Mouse (Mus musculus) induced T-regulatory cell, adult 2 months (primary cell): ENCODE results near the gene Oser1.
"Not testable (repeated sequence)": the region's sequence is repeated elsewhere in the genome, so short reads cannot be mapped to it uniquely, and the experiment has no call there.

ENCODE experiments used
- DNase-seq: peaks from one replicate; pipeline ENCODE4 v3.0.0-alpha.2; 2012; ENCODE audit warnings: low read depth

The Oser1 gene

DNA sequence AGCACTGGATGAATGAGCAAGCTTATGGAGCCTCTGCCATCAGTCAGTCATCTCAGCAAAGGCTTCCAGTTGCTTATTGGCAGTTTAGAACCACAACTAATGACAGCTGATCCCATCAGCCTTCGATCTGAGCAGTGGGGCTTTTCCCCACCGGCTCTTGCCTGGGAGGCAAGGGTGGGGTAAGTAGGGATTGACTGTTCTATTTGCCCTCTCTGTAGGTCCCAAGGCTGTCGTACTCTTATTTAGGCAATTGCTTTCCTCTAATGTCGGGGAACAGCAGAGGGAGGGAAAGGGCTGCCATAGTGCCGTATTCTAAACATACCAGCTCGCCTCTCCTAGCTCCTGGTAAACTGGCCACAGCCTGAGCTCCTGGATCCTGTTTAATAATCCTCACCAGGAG, at the start of gene Oser1:
Gene Oser1 (minus strand): TSS at position 101 of the 400 bp plus-strand sequence.
- DNase-seq, result no peak

DNA sequence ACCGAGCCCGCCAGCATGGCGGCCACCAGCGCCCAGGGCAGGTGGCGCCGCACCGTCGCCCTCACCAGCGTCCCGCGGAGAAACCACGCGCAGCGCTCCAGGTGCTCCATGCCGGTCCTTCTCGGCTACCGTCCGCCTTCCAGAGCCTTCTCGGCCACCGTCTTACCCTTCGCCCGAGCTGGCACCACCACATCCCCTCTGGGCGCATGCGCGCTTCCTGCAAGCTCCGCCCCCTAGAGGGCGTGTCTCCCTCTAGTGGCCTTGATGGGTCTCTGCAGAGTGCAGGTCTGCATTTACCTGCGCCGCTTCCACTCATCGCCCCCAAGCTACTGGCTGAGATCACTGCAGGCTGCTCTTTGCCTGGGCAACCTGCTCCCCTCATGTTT, 48.0 kb upstream of the Oser1 start, which contains the start of gene Fitm2:
Gene Fitm2 (minus strand): TSS at position 164 of the 386 bp plus-strand sequence.
- peak; percentile 99 for DNase-seq

DNA sequence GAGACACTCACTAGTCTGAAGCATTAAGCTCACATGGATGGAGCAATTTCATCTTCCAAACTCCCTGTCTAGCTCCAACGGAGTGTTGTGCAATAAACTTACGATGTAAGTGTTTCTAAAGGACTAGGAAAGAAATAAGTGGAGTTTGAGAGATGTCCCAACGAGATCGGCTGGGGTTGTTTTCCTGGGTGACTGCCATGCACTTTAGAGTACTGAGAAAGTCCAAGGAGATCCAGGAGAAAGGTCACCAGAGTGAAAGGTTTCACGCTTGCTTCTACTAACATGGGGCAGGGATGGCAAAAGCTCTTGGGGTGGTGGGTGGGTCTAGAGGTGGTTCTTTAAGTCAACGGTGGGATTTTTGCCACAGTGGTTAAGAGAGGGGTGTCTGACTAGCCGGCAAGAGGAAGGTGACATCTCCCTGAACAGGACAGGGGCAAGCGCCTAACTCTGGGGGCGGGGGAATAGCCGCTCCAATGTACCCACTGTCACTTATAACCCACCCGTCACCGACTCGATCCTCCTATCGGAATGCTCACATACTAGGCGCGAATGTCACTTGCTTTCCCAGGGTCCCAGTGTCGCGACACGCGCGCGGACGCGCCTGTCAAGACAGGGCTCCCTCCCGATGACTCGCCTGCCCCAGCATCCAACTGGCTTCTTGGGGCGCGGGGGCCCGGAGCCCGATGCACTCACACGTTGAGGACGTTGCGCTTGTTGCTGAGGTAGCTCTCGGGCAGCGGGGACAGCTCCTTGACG, 47.4 kb upstream of the Oser1 start:
- no peak for DNase-seq

DNA sequence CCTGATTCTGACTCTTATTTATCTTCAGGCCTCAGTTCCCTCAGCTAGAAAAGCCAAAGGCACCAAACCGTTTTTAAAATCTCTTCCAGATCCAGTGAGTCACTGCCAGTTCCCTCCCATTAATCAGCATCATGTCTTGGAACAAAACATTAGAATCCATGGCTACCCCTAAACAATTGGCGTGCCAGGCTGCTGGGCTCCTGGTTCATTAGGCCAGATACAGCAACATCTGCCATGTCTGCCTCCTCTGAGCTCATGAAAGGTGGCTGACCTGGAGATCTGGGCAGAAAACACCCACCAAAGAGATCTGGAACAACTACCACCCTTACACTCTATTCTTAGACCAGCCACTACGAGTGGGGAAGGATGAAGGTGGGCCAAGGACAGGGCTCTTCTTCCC, 46.6 kb upstream of the Oser1 start:
- no peak for DNase-seq

DNA sequence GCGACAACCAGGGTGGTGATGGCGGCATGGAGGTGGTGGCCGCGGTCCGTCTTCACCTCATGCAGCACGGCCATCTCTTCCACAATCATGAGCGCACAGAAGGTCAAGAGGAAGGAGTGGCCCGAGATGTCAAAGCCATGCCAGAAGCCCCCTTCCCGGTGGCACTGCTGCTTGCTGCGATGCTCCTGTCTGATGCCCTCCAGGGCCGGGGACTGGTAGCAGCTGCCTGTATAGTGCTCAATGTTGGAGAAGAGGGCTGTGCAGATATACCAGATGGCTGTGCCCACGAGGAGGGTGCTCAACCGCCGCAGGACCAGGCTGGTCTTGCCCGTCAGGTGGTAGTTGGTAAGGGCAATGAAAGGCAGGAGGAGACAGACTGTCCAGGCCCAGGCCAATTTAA, 45.2 kb upstream of the Oser1 start:
- DNase-seq, result no peak

DNA sequence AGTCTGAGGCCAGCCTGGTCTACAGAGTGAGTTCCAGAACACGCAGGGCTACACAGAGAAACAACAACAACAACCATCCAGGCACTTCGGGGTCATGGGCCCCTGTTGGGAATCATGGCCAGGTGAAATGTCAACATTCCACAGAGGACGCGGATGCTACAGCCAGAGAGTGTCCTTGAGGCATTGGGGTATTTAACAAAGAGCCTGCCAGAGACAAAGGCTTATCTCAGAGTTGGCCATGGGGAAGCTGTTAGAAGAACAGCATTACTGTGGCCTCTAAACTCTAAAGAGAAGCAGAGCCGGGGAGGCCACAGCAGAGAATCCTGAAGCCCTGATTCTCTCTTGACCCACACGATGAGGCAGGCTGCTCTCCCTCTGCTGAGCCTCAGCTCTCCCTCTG, 44.4 kb upstream of the Oser1 start:
- DNase-seq, result no peak

DNA sequence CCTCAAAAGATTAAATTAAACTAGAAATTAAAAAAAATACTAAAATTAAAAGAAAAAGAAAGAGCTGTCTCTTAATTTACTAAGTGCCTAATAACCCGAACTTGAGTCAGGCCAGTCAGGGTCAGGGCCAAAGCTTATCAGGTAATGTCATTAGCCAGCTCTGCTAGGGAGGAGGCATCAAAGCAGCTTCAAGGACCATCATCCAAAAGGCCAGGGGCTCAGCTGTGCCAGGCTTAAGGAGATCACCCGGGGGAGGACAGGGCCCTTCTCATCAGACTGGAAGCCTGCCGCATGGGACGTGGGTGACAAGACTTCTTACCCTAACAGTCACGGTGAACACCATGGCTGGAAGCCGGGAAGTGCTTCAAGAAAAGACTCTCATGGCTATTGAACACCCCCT, 43.1 kb upstream of the Oser1 start:
- DNase-seq, result no peak

DNA sequence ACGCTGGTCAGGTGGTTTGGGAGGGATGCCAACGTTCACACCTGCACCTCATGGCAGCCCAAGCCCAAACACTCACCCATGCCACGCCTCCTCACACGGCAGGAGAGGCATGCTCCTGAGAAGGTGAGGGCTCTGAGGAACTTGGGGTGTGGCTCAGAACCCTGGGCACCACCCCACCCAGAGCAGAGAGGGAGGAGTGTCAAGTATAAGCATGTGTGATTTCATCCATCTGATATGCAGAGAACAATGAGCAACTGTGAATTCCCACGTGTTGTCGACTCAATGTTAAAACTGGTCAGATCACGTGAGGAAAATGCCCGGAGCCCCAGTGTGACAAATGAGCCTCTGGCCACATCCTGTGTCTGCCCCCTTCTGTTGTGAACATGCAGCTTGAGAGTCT, 42.3 kb upstream of the Oser1 start:
- no peak for DNase-seq

DNA sequence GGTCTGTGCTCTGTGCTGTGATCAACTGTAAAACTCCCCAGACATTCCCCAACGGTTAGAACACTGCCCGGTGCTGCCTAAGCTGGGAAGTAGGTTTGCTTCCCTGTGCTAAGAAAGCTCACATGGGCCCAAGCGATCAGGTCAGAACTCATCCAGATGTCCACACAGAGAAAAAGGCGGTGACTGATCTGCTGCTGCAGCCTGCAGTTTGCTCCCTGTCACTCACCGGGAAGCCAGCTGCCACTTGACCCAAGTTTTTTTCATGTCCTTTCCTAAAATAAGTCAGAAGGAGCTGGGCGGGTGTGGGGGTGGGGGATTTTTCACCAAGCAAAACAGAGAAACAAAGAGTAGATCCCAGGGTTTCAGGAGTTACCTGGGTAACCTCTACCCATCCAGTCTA, 40.1 kb upstream of the Oser1 start:
- DNase-seq, result no peak

DNA sequence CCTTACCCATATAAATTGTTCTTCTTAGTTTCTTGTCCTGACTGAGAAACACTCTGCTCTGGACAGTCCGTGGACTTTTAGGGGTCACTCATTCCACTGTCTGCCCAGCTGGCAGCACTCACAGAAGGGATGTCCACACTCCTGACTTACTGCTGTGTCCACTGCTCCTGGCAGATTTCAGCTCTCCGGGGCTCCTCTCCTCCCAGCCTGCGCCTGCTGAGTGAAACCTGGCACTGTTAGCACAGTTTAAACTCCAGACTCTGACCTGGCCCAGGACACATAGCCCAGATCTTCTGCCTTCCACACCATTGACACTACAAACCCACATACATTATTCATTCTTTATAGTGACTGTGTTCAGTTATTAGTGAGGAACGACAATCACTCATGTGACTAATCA, 39.5 kb upstream of the Oser1 start:
- DNase-seq, result no peak

DNA sequence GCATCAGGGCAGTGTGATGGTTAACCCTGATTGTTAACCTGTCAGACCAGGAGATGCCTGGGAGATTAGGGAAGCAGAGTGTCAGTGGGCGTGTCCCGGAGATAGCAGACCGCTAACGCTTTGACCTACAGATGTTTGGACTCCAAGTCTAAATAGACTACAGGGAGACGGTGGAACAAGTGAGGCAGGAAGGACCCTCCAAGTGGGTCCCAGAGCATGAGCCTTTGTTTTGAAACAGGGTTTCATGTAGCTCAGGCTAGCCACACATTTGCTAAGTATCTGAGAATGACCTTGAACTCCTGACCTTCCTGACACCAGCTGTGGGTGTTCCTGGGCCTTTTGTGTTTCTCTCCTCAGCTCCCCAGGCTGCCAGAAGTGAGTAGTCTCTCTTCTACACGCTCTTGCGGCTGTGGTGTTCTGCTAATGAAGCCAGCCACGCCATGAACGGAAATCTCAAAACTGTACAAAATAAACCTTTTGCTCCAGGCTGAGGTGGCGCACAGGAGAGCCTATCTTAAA, 38.8 kb upstream of the Oser1 start:
- DNase-seq, result no peak

DNA sequence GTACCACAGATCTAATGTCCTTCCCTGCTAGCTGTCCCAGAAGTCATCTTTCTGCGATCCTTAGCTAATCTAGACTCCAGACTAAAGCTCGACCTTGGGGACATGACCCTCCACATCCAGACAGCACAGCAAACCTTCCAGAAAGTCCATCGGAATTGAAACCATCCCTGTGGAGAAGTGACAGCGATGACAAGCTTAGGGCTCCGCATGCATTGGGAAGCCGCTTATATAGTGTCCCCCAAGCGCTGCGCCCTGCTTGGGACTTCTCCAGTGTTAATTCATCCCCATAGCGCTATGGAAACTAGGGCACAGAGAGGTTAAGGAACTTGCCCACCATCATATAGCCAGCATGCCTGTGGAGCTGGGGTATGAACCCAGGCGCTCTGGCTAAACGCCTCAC, 38.3 kb upstream of the Oser1 start:
- no peak for DNase-seq

DNA sequence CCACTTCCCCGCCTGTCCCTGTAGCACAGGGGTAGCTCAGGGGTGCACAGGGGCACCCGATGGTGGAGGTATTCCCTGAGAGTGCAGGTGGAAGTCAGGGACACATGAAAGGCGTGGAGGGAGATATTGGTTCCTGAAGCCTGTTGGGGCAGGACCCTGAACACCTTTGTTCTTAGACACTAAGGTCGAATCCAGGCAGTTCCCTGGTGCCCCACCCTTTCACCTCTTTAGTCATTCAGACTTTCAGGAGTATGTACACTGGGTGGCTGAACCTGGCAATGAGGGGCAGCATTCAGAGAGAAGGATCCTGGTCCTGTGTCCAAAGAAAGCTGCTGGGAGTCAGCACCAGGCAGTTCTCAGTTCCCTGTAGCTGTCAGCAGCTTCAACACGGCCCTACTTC, 37.9 kb upstream of the Oser1 start:
- DNase-seq, result no peak

DNA sequence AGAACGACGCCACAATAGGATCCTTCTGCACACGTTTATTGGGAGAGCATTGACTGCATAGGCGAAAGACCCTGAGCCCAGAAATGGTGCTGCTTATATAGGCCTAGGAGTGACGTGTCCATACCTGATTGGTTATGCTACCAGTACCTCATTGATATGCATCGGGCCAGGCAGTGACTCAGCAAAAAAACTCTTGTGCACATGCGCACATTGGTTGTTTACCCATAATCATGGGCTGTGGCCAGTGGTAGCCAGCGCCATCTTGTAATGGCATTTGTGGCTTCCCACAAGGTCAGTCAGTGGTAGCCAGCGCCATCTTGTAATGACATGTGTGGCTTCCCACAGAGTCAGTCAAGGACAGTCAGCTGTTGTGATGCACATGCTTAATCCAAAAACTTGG, 36.8 kb upstream of the Oser1 start:
- DNase-seq, result not testable (repeated sequence)

DNA sequence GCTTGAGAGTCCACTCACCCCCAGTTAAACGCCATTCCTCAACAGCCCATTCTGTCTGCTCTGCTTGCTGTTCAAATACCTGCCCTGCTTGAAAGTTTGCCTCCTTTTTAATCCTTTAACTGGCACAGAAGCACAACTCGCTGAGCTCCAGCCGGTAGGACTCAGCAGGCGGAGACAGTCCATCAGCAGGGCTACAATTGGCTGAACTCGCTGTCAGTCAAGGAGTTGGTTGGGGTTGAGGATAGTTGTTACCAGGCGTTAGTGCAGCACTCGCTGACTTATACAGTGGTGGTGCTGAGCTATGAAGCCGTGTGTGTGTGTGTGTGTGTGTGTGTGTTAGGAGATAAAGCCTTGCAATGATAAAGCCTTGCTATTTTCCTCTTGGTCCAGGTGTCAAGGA, 36.1 kb upstream of the Oser1 start:
- no peak for DNase-seq

DNA sequence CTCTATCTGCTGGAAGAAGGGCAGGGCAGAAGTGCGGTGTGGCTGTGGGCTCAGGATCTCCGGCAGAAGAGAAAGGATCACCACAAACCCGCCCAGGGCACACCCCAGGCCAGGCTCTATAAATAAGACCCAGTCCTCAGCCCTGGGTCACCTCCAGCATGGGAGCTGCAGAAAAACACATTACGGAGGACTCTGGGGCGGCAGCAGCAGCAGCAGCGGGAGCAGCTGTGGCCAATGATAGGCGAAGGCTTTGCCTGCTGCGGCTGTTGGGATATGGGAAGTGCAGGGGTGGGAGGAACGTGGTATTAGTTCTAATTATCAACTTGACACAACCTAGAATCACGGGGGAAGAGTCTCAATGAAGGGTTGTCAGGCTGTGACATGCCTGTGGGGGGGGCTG, 34.9 kb upstream of the Oser1 start:
- DNase-seq, result no peak

DNA sequence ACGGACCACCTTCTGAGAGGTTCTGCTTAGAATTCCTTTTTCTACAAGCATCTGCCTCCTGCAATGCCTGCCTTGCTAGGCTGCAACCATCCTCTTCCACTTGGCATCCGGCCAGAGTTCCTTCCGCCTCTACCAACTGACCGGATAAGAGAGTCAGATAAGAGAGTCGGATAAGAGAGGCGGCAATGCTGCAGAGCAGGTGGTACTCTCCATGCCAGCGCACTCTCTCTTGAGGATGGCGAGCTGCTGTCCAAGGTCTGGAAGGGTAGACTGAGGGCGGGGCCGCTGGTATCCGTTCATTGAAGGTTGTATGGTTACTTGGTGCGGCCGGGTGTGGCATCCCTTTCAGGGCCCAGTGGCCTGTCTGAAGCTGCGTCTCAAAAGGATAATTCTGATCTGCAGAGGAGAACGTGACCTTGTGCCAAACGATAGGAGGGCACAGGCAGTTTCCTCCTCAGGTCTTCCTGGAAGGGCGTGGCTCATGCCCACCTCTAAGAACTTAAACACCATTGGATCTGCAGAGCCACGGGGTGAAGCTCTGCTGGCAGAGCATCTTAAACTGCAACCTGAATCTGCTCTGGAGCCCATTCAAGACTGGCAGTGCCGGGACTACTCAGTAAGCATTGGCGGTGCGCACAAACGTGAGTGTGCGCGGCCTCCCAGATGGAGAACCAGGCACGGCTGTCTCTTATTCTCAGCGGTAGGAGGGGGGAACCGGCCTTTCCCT, 34.2 kb upstream of the Oser1 start:
- no peak for DNase-seq

DNA sequence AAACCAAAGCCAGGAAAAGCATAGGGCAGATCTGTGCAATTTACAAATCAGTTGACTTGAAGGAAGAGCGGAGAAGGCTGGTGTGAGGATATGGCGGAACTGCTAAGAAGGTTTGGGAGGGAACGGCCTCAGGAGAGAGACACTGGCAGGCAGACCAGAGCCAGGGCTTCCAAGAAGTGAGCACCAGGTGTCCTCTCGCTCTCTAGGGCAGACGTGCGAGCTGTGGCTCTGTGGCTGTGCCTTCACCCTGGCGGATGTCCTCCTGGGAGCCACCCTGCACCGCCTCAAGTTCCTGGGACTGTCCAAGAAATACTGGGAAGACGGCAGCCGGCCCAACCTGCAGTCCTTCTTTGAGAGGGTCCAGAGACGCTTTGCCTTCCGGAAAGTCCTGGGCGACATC, 28.9 kb upstream of the Oser1 start:
- DNase-seq, result no peak

DNA sequence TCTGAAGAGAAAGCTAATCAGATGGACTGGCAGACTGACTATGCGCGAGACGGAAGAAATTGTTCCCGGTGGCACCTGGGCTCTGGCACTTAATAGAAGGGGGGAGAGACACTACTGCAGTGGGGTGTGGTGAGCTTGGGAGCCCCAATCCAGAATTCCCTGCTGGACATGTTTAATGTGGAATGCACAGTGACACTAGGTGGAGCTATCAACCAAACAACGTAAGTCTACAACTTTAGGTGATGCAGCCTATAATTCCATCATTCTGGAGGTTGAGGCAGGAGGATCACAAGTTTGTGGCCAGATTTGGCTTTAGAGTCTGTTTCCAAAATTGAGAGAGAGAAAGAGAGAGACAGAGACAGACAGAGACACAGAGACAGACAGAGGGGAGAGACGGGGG, 28.2 kb upstream of the Oser1 start:
- DNase-seq, result no peak

DNA sequence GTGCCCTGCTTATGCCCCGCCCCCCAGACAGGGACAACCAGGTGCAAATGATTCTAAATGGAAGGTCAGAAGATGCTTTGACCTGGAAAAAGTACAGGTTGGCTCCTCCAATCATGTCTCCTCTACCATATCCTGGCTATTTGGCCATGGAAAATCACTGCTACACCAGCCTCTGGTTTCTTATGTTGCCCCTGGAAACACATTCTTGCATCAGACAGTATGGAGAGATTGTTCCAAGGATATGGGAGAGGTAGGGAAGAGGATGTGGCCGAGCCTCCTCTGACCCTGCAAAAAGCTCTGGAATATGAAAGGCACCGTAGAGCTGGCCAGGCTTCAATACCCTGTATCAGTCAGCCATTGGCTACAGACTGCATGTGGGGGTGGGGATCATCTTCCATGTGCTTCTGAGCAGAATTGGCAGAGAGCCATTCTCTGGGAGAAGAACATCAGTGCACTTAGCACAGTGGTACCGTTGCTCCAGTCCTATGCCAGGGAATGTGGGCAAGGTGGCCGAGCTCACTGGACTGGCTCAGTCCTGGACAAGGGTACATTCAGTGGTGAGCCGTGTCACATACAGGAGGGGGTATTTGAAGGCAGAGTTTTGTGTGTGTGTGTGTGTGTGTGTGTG, 26.3 kb upstream of the Oser1 start:
- DNase-seq, result no peak

DNA sequence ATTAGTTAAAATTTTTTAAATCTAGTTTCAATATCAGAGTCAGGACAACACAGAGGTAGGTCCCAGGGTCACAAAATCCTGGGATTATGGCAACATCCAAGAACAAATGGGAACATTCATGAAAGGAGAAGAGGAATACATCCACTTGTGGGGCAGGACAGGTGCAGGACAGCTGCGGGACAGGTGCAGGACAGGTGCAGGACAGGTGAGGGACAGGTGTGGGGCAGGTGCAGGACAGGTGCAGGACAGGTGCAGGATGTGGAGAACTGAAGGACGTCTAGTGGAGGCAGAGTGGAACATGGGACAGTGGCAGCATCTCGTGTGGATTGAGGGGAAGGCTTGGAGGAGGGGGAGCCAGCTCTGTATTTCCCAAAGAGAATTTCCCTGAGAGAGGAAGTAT, 24.8 kb upstream of the Oser1 start:
- no peak for DNase-seq

DNA sequence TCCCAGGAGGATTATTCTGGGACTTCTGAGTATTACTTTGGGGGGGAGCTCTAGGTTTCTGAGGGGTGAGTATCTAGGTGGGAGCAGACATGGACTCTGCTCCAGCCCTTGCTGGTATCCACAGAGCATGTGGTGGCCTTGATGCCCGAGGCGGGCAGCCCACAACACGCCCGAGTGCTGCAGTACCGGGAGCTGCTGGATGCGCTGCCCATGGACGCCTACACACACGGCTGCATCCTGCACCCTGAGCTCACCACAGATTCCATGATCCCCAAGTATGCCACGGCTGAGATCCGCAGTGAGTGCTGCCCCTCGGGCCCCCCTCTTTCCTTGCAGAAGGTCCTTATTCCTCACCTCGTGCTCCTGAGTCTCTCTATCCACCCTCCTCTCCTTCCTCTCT, 22.9 kb upstream of the Oser1 start:
- DNase-seq, result no peak

DNA sequence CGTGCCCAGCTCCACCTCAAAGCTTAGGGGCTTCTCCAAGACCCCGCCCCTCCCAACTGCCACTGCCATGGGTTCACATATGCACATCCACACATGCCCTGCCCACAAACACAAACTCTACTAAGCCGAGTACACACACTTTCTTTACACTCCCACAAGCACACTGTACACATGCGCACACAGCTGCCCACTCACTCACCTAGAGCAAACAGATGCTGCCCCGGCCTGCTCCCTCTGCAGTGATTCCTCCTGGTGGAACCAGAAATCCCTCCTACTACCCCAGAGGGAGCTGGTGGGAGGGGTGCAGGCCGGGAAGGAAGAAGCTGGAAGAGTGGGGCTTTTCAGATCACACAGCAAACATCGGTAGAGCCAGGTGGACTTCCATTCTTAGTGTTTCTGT, 19.5 kb upstream of the Oser1 start:
- DNase-seq, result no peak
